Mouse (Mus musculus) WW6 (cell line): ENCODE data around the gene Tfpi.

Experiments
- DNase-seq: peaks from one replicate; pipeline ENCODE4 v3.0.0-alpha.2; 2013; ENCODE audit warnings: low read depth, low spot score

Gene Tfpi

GRCm38 (mm10) chr2:84474651-84475050, 1.9 kb downstream of the Tfpi start:
- no peak for DNase-seq

GRCm38 (mm10) chr2:84473941-84474530, 2.5 kb downstream of the Tfpi start:
- no peak for DNase-seq

- no peak for DNase-seq
Measured at GRCm38 (mm10) chr2:84467391-84467790, 9.2 kb downstream of the Tfpi start.

- DNase-seq: no peak
Measured at GRCm38 (mm10) chr2:84464956-84465355, 11.6 kb downstream of the Tfpi start.

- DNase-seq: no peak
Measured at GRCm38 (mm10) chr2:84462411-84462810, 14.2 kb downstream of the Tfpi start.

- peak; percentile 24 for DNase-seq
Measured at GRCm38 (mm10) chr2:84459651-84460177, 16.9 kb downstream of the Tfpi start.

- DNase-seq: no peak
Measured at GRCm38 (mm10) chr2:84457221-84457620, 19.4 kb downstream of the Tfpi start.

- DNase-seq: peak; percentile 45
Measured at GRCm38 (mm10) chr2:84455236-84455799, 21.3 kb downstream of the Tfpi start.

GRCm38 (mm10) chr2:84454551-84455235, 21.9 kb downstream of the Tfpi start:
- DNase-seq: no peak

- DNase-seq: no peak
Measured at GRCm38 (mm10) chr2:84454051-84454450, 22.5 kb downstream of the Tfpi start.

GRCm38 (mm10) chr2:84445499-84445898, 31.1 kb downstream of the Tfpi start:
- no peak for DNase-seq

- no peak for DNase-seq
Measured at GRCm38 (mm10) chr2:84441940-84442339, 34.6 kb downstream of the Tfpi start.

- DNase-seq: no peak
Measured at GRCm38 (mm10) chr2:84429724-84430123, 46.9 kb downstream of the Tfpi start.

GRCm38 (mm10) chr2:84428836-84429235, 47.7 kb downstream of the Tfpi start:
- no peak for DNase-seq

GRCm38 (mm10) chr2:84426531-84426930, 50.0 kb downstream of the Tfpi start:
- no peak for DNase-seq

GRCm38 (mm10) chr2:84425138-84425537, 51.4 kb downstream of the Tfpi start, which contains the start of gene Calcrl:
Gene Calcrl (minus strand): TSS chr2:84425411.
- DNase-seq: no peak

GRCm38 (mm10) chr2:84416501-84416900, 60.1 kb downstream of the Tfpi start:
- DNase-seq: no peak

- no peak for DNase-seq
Measured at GRCm38 (mm10) chr2:84409796-84410592, 66.6 kb downstream of the Tfpi start.

GRCm38 (mm10) chr2:84404834-84405233, 71.7 kb downstream of the Tfpi start:
- no peak for DNase-seq

- DNase-seq: no peak
Measured at GRCm38 (mm10) chr2:84402713-84403112, 73.9 kb downstream of the Tfpi start.

- no peak for DNase-seq
Measured at GRCm38 (mm10) chr2:84396557-84396956, 80.0 kb downstream of the Tfpi start.

GRCm38 (mm10) chr2:84393236-84393635, 83.3 kb downstream of the Tfpi start:
- DNase-seq: no peak
